Mouse (Mus musculus) retina, adult 2 months (tissue): ENCODE results near the gene Drap1.
A peak's percentile ranks its signal among the peaks of the same experiment; 100 is the strongest.
"Not testable (repeated sequence)": the region's sequence is repeated elsewhere in the genome, so short reads cannot be mapped to it uniquely, and the experiment has no call there.

ENCODE experiments used
- DNase-seq: peaks from one replicate; pipeline ENCODE4 v3.0.0-alpha.2; 2012; ENCODE audit warnings: low read depth, low spot score

Drap1 gene

DNA sequence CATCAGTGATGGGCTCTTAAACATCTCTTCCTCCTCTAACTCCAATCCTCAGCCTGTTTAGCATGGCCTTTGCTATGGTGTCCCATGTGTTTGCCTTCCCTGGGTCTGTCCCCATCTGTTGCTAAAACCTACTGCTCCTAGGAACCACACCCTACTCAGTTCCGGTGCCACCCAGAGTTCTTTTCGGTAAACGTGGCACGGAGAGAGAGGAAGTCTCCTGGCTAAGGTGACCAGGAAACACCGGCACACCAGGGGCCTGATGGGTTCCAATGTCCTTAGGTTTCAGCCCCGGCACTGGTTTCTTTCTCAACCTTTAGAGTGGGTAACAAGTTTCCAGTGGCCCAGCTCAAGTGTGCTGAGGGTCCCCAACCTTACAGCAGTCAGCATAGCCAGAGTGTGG, 4.2 kb downstream of the Drap1 start:
- no peak for DNase-seq

GRCm38 (mm10) chr19:5419630-5420029, 5.1 kb downstream of the Drap1 start:
- no peak for DNase-seq

- no peak for DNase-seq
Measured at GRCm38 (mm10) chr19:5418750-5419466, 5.9 kb downstream of the Drap1 start.

- no peak for DNase-seq
Measured at GRCm38 (mm10) chr19:5414534-5414957, 10.2 kb downstream of the Drap1 start.

GRCm38 (mm10) chr19:5413840-5414239, 10.9 kb downstream of the Drap1 start:
- no peak for DNase-seq

- DNase-seq = no peak
Measured at GRCm38 (mm10) chr19:5411961-5412360, 12.8 kb downstream of the Drap1 start.

DNA sequence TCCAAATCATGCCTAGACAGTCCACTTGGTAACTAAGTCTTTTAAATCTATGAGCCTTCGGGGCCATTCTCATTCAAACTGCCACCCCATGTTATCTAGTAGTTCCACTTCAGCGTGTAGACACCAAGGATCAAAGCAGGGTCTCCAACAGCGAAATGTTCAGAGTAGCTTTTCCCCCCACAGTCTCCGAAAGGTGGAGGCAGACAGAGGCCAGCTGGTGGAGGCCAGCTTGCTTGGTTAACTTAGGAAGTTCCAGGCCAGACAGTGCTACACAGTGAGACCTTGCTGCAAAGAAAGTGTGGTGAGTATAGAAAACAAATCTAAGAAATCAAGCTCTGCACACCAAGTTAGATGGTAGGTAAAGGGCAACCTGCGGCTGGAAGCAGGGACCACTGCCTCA, 14.1 kb downstream of the Drap1 start:
- DNase-seq = no peak

DNA sequence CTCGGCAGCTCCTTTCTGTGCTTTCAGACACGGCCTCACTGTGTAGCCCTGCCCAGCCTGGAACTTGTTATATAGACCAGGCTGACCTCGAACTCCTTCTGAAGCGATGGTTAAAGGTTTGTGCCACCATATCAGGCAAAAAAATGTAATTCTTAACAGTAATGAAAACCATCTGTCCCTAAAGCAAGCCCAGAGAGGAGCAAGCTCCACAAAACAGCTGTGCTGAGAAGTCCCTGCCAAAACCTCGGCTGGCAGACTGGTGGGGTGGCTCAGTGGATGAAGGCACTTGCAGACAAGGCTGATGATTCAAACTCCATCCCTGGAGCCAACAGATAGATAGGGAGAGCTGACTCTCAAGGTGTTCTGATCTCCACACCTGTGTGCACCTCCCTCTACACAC, 15.7 kb downstream of the Drap1 start:
- DNase-seq = no peak

- DNase-seq = no peak
Measured at GRCm38 (mm10) chr19:5408057-5409001, 16.4 kb downstream of the Drap1 start.

DNA sequence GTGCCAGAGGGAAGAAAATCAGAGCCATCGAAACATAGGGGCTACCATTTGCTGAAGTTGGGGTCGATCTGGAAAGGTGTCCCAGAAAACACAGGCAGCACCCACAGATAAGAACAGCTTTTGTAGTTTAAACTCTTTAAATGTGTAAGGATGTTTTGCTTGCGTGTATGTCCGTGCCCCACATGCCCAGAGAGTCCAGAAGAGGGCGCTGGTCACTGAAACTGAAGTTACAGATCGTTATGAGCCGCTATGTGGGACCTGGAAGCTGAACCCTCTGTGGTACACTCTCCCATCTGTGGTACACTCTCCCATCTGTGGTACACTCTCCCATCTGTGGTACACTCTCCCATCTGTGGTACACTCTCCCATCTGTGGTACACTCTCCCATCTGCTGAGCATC, 17.6 kb downstream of the Drap1 start:
- peak; percentile 71 for DNase-seq

- DNase-seq = peak; percentile 42
Measured at GRCm38 (mm10) chr19:5406531-5407126, 18.1 kb downstream of the Drap1 start.

DNA sequence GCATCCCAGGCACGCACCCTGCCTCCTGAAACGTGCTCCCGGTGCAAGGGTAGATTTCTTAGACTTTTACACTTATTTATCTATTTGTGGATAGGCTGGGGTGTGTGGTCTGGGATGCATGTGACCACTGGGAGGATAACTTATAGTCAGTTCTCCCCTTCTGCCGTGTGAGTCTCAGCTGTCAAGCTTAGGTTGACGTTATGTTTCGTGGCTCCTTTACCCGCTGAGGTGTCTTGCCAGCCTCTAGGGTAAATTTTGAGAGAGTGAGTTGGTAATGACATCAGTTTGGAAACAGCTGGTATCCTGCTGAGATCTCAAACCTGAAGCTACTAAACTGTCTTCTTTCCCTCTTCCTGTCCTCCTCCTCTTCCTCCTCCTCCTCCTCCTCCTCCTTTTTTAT, 18.9 kb downstream of the Drap1 start:
- no peak for DNase-seq

DNA sequence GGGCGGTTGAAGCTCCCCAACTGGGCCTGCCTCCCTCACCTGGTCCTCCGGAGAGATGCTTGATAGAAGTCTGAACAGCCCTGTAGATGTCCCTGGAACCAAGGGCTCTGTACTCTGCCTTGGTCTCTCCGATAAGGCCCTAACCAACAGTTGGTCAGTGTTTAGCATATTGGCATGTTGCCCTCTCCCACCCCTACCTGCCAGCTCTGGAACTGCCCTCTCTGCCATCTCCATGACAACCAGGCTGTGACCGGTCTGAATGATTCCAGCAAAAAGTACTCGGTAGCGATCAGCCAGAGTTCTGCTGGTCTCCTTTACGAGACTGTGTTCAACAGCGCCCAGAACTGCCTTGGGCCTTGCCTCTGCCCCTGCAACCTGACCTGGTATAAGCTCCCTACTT, 22.5 kb downstream of the Drap1 start, which contains the start of gene Tsga10ip:
Tsga10ip (minus strand) TSS at position 234 of the 400 bp plus-strand sequence.
- DNase-seq = no peak

GRCm38 (mm10) chr19:5401073-5401472, 23.7 kb downstream of the Drap1 start:
- not testable (repeated sequence) for DNase-seq

- DNase-seq = no peak
Measured at GRCm38 (mm10) chr19:5395371-5395770, 29.4 kb downstream of the Drap1 start.

DNA sequence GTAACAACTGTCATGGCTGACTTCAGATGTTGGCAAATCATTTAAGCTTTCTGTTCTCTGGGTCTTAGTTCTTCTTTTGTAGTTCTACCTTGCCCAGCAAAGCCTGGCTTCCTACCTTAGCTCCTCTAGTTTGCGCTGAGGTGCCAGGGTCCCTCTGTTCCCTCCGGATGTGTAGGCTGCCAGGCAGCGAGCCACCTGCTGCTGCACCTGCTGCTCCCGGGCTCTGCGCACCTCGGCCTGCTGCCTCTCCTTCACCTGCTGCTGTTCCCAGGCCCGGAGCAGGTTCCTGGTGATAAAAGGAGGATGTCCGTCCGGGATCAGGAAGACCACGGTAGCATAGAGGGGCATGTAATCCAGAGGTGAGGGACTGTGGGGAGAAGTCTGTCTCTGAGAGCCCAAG, 30.6 kb downstream of the Drap1 start:
- DNase-seq = no peak

GRCm38 (mm10) chr19:5392892-5393291, 31.9 kb downstream of the Drap1 start:
- no peak for DNase-seq

- DNase-seq = no peak
Measured at GRCm38 (mm10) chr19:5390416-5390815, 34.4 kb downstream of the Drap1 start.

GRCm38 (mm10) chr19:5389647-5390046, 35.1 kb downstream of the Drap1 start:
- no peak for DNase-seq

- peak; percentile 93 for DNase-seq
Measured at GRCm38 (mm10) chr19:5388588-5389242, 36.1 kb downstream of the Drap1 start, which contains the start of gene Sart1. Sart1 (minus strand) TSS chr19:5388703.

DNA sequence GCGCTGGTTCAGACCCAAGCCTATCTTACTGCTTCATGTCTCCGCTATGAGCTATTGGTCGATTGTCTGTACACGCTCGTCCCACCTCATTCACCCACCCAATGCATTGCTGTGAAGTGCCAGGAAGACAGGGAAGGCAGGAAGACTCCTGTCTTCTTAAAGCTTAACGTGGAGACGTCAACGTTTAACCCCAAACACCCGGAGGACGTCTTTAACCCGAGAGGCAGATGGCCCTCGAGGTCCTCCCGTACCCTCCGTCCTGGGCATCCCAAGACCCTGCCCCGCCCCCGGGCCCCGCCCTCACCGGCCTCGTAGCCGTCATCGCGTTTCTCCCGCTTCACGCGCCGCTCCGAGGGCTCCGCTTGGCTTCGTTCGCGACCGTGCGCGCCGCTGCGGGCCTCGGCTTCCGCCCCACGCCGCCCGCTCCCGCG, 36.8 kb downstream of the Drap1 start:
- no peak for DNase-seq

DNA sequence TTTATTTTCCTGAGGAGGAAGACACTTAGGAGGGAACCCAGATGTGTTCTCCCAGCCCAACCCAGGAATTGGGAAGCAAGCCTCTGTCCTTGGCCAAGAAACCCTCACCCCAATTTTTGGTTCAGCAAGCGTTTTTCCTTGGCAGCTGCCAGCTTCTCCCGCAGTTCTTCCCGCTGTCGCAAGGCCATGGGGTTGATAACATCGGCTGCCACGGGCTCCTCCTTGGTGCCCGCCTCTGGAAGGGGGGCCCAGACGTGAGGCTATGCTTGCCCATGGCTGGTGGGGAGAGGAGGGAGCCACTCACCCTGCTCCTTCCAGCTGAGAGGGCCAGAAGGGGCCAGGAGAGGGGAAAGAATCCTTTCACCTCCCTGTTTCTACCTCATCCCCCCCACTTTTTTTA, 40.1 kb downstream of the Drap1 start:
- no peak for DNase-seq
